Mouse (Mus musculus): Measurements from ENCODE around the gene Gpr155.

Gene Gpr155

DNA sequence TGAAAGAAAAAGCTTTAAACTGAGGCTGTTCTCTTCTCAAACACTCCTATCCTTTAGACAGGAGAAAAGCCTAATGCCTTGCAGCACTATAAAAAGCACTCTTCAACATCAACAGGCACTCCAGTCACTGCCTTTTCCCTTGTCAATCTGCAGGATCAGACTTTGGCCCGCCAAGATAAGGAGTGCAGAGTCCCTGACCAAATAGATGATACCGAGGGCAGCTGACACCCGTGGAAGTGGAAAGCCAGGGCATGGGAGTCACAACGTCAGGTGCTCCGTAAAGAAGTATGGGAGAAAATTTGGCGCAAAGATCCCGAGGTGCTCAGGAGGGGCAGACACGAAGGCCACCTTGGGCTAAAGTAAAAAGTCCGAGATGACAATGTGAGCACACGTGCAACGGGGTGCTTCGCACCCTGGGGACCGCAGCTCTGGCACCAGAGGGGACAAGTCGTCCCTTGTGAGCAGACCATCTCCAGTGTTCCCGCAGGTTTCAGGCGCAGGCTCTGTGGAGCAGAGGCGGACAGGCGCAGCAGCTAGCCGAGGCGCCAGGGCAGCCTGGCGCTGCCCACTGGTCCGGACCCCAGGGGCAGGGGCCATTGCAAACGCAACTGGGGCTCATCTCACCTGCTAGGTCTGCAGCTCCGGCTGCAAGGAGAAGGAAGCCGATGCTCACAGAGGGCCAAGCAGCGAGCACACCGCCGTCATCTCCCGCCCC is 574 bp downstream of the Gpr155 start:
- no peak for DNase-seq

DNA sequence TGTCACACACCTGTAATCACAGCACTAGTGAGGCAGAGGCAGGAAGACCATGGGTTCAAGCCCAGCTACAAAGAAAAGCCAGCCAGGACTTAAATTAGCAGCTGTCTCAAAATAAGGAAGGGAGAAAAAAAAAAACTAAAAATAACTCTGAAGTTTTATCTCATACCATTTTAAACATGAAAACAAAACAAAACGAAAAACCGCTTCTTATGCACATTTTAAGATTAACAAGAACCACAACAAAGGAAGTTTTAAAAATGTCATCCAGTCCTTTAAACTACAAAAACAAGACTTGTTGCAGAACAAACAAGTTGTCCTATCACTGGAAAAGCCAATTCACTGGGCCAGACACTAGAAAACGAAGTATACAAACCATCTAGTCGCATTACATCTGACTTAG is 1.2 kb downstream of the Gpr155 start:
- no peak for DNase-seq

DNA sequence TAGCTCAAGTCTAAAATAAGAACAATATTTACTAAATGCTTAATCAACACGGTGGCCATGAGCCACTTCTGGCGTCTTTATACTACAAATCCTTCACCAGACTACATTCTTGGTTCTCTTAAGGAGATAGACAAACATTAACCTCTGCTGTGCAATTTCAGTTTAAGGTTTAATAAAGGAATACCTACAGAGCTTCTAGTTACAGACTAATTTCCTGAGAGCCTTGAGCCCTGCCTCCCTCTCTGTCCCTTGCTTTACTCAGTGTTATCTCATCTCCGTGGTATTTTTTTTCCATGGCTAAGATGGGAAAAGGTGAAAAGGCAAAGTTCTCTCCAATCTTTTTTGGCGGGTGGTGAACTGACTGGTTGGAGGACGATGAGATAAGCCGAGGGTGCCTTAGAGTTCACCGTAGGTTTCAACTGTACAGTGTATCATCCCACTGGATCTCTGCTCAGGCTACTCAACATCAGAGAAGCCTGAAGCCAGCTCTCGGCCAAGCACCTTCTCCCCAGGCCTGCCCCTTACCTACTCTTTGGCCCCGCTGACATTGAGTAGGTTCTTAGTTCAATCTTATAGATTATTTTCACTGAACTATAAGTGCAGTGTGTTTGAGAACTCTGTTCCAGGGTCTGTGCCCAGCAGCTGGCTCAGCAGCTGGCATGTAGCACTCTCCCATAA is 5.9 kb downstream of the Gpr155 start:
- DNase-seq = no peak

- DNase-seq = no peak
Observed at GRCm38 (mm10) chr2:73379656-73380055, 6.7 kb downstream of the Gpr155 start.

GRCm38 (mm10) chr2:73378326-73378725 is 8.0 kb downstream of the Gpr155 start:
- no peak for DNase-seq

GRCm38 (mm10) chr2:73371530-73372335 is 14.6 kb downstream of the Gpr155 start:
- no peak for DNase-seq

DNA sequence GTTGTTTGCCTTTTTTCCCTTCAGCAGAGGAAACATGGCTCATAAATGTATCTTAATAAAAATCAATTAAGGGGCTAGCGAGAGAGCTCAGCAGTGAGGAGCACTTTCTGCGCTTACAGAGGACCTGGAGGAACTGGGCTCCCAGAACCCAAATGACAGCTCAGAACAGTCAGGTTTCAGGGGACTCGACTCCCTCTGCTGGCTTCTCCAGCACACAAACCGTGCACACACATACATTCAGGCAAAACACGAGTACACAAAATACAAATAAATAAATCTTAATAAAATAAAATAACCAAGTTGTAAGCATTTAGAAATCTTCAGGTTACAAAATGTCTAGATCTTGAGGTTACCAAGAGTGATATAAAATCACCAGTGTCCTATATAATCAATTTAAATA is 22.9 kb downstream of the Gpr155 start:
- DNase-seq = no peak

DNA sequence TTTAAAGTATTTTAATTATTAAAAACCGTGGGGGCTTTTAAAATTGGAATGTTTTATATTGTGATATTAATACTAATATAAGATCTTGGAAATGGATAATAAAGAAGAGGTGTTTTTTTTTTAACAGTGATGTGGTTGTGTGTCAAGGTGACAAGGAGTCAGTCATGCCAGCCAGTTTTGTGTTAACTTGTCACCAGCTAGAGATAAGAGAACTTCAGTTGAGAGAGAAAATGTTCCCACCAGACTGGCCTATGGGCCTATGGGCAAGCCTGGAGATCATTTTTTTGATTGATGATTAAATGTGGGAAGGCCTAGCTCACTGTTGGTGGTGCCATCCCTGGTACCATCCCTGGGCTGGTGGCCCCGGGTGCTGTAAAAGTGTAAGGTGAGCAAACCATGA is 25.8 kb downstream of the Gpr155 start:
- DNase-seq = no peak

- DNase-seq = no peak
Observed at GRCm38 (mm10) chr2:73359941-73360340, 26.4 kb downstream of the Gpr155 start.

- no peak for DNase-seq
Observed at GRCm38 (mm10) chr2:73357004-73357403, 29.4 kb downstream of the Gpr155 start.

DNA sequence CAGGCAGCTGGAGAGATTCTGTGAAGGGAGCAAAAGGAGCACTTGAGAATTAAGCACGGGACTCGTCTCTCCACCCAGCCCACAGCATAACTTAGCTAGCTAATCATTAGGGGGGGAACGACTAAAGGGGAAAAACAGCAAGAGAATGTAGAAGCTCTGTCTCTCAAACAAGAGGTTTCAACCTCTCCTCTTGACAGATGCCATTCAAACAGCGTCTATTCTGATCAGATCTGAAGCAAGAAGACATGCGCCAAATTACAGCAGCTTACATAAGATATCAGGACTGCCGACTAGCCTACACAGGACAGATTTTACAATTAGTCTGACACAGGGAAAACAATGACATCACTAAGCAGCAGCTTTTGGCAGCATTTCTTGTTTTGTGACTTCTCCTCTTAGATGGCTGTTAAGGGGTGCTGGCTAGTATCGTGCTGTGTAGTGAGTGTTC is 34.4 kb downstream of the Gpr155 start:
- DNase-seq = peak; percentile 73

GRCm38 (mm10) chr2:73351496-73351895 is 34.9 kb downstream of the Gpr155 start:
- no peak for DNase-seq

- DNase-seq = no peak
Observed at GRCm38 (mm10) chr2:73348221-73348620, 38.2 kb downstream of the Gpr155 start.

GRCm38 (mm10) chr2:73347766-73348165 is 38.6 kb downstream of the Gpr155 start:
- no peak for DNase-seq

DNA sequence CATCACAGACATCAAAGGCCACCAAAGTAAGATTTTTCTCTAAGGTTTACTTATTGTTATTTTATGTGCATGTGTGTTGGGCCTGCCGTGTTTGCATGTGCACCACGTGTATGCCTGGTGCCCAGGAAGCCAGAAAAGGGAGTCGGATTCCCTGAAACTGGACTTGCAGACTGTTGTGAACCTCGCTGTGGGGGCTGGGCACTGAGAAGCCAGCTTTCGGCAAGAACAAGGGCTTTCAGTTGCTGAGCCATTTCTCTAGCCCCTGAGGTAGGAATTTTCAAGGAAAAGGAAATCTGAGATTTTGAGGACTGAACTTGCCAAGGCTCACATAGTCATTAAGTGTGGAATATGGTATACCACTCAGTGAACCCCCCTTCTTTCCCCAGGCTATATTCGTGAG is 39.2 kb downstream of the Gpr155 start:
- no peak for DNase-seq

- no peak for DNase-seq
Observed at GRCm38 (mm10) chr2:73346345-73347086, 39.9 kb downstream of the Gpr155 start.

- DNase-seq = no peak
Observed at GRCm38 (mm10) chr2:73345204-73345603, 41.2 kb downstream of the Gpr155 start.

- DNase-seq = no peak
Observed at GRCm38 (mm10) chr2:73343701-73344100, 42.7 kb downstream of the Gpr155 start.

DNA sequence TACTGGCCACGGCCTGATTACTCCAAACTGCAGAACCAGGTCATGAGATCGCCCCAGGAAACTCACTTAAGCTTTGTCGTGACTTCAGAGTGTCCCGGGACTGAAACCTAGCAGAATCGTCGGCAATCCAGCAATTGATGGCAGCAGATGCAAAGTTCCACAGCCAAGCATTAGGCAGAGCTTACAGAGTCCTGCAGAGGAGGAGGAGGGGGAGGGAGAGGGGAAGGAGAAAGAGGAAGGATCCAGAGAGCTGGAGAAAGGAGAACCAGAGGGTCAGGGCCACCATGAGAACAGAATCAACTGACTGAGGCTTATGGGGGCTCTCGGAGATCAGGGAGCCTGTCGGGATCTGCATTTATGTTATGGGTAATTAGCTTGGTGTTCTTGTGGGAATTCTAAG is 48.0 kb downstream of the Gpr155 start:
- DNase-seq = no peak

- DNase-seq = no peak
Observed at GRCm38 (mm10) chr2:73335949-73336348, 50.4 kb downstream of the Gpr155 start.

DNA sequence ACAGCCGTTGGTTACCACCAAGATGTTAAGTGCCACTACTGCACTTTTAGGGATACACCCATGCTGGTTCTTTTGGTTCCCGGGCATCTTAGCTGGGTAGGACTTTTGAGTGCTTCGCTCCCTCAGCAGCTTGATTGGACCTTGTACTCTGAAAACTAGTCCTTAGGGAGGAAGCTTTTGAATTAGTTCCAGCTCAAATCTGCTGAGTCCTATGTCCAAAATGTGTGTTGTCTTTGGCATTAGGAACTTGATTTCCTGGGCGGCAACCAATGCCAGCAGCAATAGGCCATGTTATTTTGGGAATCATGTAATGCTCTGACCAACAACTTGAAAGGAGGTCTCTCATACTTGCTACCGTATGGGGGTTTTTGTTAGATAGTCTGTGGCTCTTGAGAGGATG is 60.5 kb downstream of the Gpr155 start:
- no peak for DNase-seq

- no peak for DNase-seq
Observed at GRCm38 (mm10) chr2:73322991-73323390, 63.4 kb downstream of the Gpr155 start.

DNA sequence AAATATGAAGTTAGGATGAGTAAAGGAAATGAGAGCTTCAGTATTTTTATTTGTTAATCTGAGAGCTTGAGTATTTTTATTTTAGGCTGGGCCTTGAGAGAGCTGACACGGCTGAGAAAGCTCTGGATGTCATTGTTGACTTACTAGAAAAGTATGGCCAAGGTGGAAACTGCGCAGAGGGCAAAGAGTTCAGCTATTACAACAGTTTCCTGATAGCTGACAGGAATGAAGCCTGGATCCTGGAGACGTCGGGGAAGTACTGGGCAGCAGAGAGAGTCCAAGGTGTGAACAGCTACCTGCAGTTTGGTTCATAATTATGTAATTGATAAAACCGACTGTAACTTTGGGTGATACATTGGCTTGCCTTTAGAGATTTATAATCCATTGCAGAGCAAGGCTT is 67.2 kb downstream of the Gpr155 start:
- no peak for DNase-seq

All from cerebellum, adult 9-10 months (tissue).